Mouse (Mus musculus) gastrocnemius, postnatal 10 days (tissue): ENCODE results near the gene Eaf1. TPM values are rescaled to one million over a fixed set of nuclear protein-coding genes. Genes with fewer than 3 reads are reported as not detected.

Experiments used
- DNase-seq: peaks from one replicate; pipeline ENCODE4 v3.0.0; 2021; ENCODE audit warnings: mixed read lengths
- total RNA-seq, 2 experiments: library from RNA; stranded (reverse); gene quantifications; 2 replicates each; pipeline ENCODE4 v1.2.3; 2021

Gene Eaf1
- total RNA-seq, 2 experiments from 2014 or later = 15.0 to 24.5 TPM

GRCm38 (mm10) chr14:31509911-31510310 lies 15.7 kb downstream of the Eaf1 start:
- peak; percentile 52 for DNase-seq

- no peak for DNase-seq
These were observed 16.1 kb downstream of the Eaf1 start for GRCm38 (mm10) chr14:31510322-31510721.

- no peak for DNase-seq
These were observed 21.7 kb downstream of the Eaf1 start for GRCm38 (mm10) chr14:31515895-31516294.

- no peak for DNase-seq
These were observed 25.0 kb downstream of the Eaf1 start for GRCm38 (mm10) chr14:31519165-31519564.

GRCm38 (mm10) chr14:31521318-31521717 lies 27.1 kb downstream of the Eaf1 start:
- no peak for DNase-seq

GRCm38 (mm10) chr14:31525040-31525810 lies 31.0 kb downstream of the Eaf1 start:
- DNase-seq = no peak

GRCm38 (mm10) chr14:31530847-31531246 lies 36.6 kb downstream of the Eaf1 start:
- no peak for DNase-seq

GRCm38 (mm10) chr14:31531506-31532148 lies 37.4 kb downstream of the Eaf1 start:
- no peak for DNase-seq

GRCm38 (mm10) chr14:31532656-31533055 lies 38.5 kb downstream of the Eaf1 start:
- DNase-seq = no peak

- DNase-seq = no peak
These were observed 43.1 kb downstream of the Eaf1 start for GRCm38 (mm10) chr14:31537298-31537697.

GRCm38 (mm10) chr14:31543885-31544442 lies 49.8 kb downstream of the Eaf1 start:
- DNase-seq = no peak

GRCm38 (mm10) chr14:31555021-31555420 lies 60.8 kb downstream of the Eaf1 start:
- no peak for DNase-seq

- peak; percentile 39 for DNase-seq
These were observed 61.8 kb downstream of the Eaf1 start for GRCm38 (mm10) chr14:31555963-31556434.

GRCm38 (mm10) chr14:31556526-31557260 lies 62.5 kb downstream of the Eaf1 start:
- no peak for DNase-seq

GRCm38 (mm10) chr14:31557273-31557672 lies 63.1 kb downstream of the Eaf1 start:
- peak; percentile 63 for DNase-seq

GRCm38 (mm10) chr14:31557784-31558183 lies 63.6 kb downstream of the Eaf1 start:
- no peak for DNase-seq

GRCm38 (mm10) chr14:31559216-31559615 lies 65.0 kb downstream of the Eaf1 start:
- no peak for DNase-seq

Other genes with a start within 250 kb of the Eaf1 start
- 1 to 10 TPM; 6.2 to 6.7 TPM for gene Phf7, start 243.1 kb upstream of the Eaf1 start, total RNA-seq
- 10 to 100 TPM; 40.1 to 44.6 TPM for gene Bap1, start 242.9 kb upstream of the Eaf1 start, total RNA-seq
- under 1 TPM; 0.33 to 0.43 TPM for gene Dnah1, start 170.5 kb upstream of the Eaf1 start, total RNA-seq
- gene Capn7, start 157.8 kb upstream of the Eaf1 start, total RNA-seq = 10 to 100 TPM; 28.0 to 31.1 TPM
- gene Sh3bp5, start 58.3 kb upstream of the Eaf1 start, total RNA-seq = 10 to 100 TPM; 76.2 to 81.0 TPM
- 10 to 100 TPM; 13.3 to 16.4 TPM for gene Mettl6, start 641 bp downstream of the Eaf1 start, total RNA-seq
- 10 to 100 TPM in 1 of 2 experiments, 1 to 10 TPM in 1; 8.9 to 10.2 TPM for gene Colq, start 96.9 kb downstream of the Eaf1 start, total RNA-seq
- gene Gm49387, start 146.5 kb downstream of the Eaf1 start, total RNA-seq = under 1 TPM in 1 of 2 experiments, not detected in 1; 0.56 TPM
- 10 to 100 TPM; 11.0 to 11.1 TPM for gene Btd, start 146.6 kb downstream of the Eaf1 start, total RNA-seq
- 10 to 100 TPM; 10.9 to 12.3 TPM for gene Hacl1, start 146.9 kb downstream of the Eaf1 start, total RNA-seq